Mouse (Mus musculus) cortical plate, adult 2 months (tissue): Measurements from ENCODE around the gene Lama2.

Experiments
- CTCF ChIP-seq: fragments of 200-500 bp; IDR thresholded peaks from 2 replicates; pipeline ENCODE4 v1.5.1; 2011; ENCODE audit warnings: mild to moderate bottlenecking, control low read depth, low read length; ENCODE audit not compliant: insufficient read depth; ENCODE audit errors: extremely low read depth
- POLR2A ChIP-seq: fragments of 200-500 bp; IDR thresholded peaks from 2 replicates; pipeline ENCODE4 v1.6.1; 2011; ENCODE audit warnings: mild to moderate bottlenecking, low read length, control low read depth; ENCODE audit not compliant: insufficient read depth; ENCODE audit errors: extremely low read depth

GRCm38 (mm10) chr10:27508847-27509459, 110.6 kb downstream of the Lama2 start:
- TF ChIP-seq CTCF: no peak
- no peak for TF ChIP-seq POLR2A
